Mouse (Mus musculus) heart, adult 11 months (tissue): Measurements from ENCODE around the gene Med13l.
"Not testable (repeated sequence)": the region's sequence is repeated elsewhere in the genome, so short reads cannot be mapped to it uniquely, and the experiment has no call there.

Experiments
- DNase-seq: peaks from one replicate; pipeline ENCODE4 v3.0.0; 2022

Med13l gene

DNA sequence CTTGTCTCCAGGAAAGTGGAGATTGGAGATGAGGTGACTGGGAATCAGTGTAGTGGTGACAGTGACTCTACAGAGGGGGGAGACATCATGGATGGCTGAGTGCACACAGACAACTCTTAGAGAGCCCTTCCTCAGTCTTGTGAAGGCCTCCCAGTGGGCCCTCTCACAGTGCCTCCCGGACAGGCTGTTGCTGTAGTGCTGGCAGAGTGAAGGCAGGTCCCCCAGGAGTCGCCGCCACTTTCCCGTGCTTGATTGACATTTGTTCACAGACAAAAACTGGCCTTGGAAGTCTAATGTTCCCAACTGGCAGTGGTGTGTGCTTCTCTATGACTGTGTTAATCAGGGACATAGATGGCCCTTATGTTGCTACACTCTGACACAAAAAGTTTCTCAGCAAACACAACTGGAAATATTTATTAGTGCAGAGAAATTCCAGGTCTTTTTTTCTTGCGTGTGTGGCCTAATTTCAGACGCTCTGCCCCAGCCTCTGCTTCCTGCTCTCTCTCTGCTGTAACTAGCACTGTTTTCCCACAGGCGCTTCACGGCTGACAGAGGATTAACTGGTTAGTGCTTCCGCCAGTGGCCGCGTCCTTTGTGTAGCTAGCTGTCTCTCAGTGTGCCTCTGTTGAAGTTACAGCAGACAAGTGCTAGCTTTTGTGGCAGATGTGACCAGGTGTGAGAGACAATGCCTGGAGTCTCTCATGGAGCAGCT, 75.2 kb downstream of the Med13l start:
- no peak for DNase-seq

- DNase-seq = no peak
Measured at GRCm38 (mm10) chr5:118636399-118637369, 76.2 kb downstream of the Med13l start.

DNA sequence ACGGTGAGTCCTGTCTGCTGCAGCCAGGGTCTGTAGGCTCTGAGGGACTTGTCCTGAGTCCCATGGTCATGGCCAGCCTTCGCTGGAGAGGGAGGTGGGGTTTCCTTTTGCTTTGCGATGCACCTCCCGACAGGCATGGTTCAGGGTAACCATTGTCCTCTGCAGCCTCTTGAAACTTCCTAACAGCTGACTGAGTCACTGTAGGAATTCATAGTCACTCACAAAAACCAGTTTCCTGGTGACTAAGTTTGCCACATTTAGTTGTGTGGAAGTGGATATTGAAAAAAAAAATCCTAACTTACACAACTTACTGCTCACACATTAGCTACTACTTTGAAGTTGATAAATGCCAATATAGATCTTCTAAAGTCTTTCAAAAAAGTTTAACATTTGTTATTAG, 77.5 kb downstream of the Med13l start:
- DNase-seq = no peak

DNA sequence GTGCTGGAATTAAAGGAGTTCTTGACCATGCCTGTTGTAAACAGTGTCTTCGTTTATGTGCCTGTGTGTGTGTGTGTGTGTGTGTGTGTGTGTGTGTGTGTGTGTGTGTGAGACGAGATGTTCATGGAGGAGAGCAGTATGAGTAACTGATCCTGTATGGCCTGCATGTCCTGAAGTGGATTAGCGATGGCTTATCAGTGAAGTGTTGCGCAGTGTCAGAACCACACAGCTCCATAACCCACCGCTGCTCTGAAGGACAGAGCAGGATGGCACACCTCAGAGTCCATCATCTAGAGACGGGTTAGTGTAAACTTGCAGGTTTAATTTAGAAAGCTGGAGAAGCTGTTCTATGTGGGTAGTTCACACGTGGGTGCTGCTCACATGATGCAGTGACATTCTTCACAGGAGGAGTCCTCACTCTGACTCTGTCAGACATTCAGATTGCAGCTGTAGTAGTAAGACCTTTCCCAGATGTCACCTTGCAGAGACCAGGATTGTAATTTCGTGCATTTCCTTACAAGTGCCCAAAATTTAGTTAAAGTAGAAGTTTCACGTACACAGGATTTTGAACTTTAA, 78.1 kb downstream of the Med13l start:
- DNase-seq = no peak

- DNase-seq = no peak
Measured at GRCm38 (mm10) chr5:118639117-118639707, 78.7 kb downstream of the Med13l start.

DNA sequence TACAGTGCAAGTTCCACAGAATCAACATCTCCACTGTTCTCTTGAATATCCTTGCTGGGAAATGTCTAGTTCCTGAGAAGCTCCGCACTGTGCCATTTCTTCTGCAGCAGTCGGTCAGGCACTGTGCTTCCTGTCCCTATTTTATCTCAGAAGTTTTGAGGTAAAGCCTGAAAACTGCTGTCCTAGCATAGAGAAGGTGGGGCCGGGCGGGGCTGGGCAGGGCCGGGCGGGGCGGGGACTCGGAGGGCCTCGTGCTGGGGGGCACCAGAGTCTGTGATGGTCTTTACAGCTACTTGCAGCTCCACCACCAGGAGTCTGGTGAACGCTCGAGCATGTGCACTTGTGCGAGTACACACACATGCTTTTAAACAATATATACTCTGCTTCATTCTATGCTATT, 83.6 kb downstream of the Med13l start:
- no peak for DNase-seq

- no peak for DNase-seq
Measured at GRCm38 (mm10) chr5:118644511-118644910, 84.0 kb downstream of the Med13l start.

- DNase-seq = peak; percentile 94
Measured at GRCm38 (mm10) chr5:118645196-118645805, 84.8 kb downstream of the Med13l start.

GRCm38 (mm10) chr5:118646897-118647296, 86.4 kb downstream of the Med13l start:
- no peak for DNase-seq

- no peak for DNase-seq
Measured at GRCm38 (mm10) chr5:118647384-118647783, 86.9 kb downstream of the Med13l start.

GRCm38 (mm10) chr5:118649215-118650006, 88.9 kb downstream of the Med13l start:
- DNase-seq = no peak

GRCm38 (mm10) chr5:118650007-118650548, 89.6 kb downstream of the Med13l start:
- DNase-seq = peak; percentile 83

DNA sequence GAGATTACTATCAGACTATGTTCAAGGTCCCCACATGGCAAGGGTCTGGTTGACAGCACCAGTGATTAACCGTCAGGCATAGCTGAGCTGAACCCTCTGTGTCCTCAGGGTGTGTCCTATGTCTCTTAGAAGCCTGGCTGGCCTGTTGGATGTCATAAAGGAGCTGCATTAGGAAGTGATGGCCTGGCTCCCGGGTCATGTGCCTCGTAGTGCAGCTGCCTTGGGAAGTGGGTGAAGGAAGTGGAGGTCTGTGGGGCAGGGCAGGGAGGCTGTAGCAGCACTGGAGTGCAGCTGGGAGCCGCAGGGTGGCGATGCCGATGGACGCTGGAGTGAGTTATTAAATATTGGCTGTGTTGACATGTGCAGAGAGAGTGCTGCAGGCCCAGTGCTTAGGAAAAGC, 90.3 kb downstream of the Med13l start:
- DNase-seq = peak; percentile 97

DNA sequence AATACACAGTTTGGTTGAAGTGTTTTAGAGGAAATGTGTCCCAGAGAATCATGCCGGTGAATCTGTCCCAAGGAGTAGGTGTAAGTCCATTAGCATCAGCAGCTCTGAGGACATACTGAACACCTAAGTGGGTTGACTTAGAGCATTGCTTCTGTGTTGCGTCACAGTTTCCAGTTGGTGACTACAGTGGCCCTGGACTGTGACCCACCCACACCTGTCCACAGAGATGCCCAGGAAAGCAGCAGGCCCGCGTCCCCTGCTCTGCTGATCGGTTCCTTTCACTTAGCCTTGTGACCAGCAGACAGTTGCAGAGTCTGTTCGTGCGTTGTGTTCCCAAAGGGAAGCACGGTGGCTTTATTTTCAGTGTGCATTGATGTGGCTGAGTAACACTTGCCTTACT, 92.1 kb downstream of the Med13l start:
- DNase-seq = peak; percentile 89

GRCm38 (mm10) chr5:118653119-118653518, 92.6 kb downstream of the Med13l start:
- DNase-seq = not testable (repeated sequence)

DNA sequence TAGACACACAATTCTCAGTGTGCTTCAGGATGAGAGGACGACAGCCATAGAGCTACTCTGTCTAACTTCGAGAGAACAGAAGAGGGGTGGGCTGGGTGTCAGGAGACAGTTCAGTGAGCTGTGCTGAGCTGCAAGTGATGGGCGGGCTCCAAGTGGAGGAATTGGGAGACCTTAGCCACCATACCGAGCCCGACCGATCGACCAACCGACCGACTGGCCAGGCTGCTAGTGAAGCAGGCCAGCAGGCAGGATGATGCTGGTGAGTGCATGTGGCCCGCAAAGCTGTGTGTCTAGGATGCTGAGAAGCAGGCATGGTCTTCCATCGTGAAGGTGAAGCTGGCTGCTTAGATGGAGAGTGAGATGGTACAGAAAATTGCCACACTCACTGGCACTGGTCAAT, 94.1 kb downstream of the Med13l start:
- DNase-seq = peak; percentile 88

DNA sequence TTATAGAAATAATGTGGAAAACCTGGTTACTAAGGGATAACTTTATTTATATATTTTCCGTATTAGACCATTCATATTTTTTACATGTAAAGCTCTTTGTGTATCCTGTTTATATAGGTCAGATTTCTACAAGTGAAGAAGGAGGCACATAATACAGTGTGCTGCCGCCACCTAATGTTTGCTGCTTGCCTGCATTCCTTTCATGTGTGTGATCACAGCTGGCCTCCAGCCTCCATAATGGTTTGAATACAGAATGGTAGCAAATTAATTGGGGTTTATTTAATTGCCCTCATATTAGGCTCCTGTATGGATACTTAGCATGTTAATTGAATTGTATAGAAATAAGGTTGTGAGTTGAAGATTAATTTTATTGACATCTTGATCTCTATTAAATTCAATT, 94.5 kb downstream of the Med13l start:
- peak; percentile 77 for DNase-seq

DNA sequence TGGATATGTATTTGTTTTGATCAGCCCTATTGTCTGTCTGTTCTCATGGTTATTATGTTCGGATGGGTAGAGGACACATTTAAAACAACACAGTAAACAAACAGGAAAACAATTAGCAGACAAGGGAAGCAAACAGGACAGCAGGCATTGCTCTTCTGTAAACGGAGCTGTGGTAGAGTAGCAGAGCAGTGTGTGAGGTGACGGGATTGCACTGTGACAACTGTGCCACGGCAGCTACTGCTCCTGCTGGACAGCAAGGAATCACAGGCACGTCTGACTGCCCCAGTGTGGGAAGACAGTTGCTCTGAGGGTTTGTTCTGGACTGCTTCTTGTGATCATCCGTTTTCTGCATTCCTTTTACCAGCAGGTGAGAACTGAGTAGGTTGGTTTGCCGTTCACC, 94.9 kb downstream of the Med13l start:
- DNase-seq = no peak

GRCm38 (mm10) chr5:118655966-118656365, 95.5 kb downstream of the Med13l start:
- DNase-seq = peak; percentile 92

DNA sequence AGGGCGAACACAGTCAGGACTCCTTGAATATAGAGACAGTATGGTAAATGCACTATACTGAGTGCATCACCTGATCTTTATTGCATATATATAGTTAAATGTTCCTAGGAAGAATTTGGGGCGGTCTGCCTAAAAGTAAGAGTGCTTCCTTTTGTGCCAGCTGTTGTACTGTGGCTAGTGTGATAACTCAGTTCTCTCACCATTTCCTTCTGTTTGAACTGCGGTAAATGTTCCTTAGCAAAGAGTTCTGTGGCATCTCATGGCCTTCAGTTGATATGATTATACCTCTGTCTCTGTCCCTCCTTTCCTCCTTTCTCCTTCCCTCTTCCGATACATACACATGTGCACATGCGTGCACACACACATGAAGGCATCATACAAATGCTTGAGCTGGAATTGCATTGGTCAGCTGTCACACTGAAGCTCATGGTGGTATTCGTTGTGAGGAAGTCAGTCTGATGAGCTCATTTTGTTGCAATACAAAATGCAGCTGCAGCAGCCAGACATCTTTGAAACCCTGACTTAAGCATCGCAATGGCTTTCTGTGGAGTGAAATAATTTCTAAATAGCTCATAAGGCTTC, 97.9 kb downstream of the Med13l start:
- DNase-seq = peak; percentile 77

GRCm38 (mm10) chr5:118659713-118660112, 99.2 kb downstream of the Med13l start:
- DNase-seq = peak; percentile 95
